Mouse (Mus musculus) liver, postnatal 0 days (tissue): ENCODE results near the gene Med29. TPM values are rescaled to one million over a fixed set of nuclear protein-coding genes. Genes with fewer than 3 reads are reported as not detected.
A peak's percentile ranks its signal among the peaks of the same experiment; 100 is the strongest.

ENCODE experiments used
- ATAC-seq: fragments of 200-750 bp; cut with Nextera tagmentation; 2 replicates; pipeline ENCODE4 v1.8.0; 2017; ENCODE audit warnings: mild to moderate bottlenecking, moderate library complexity
- DNase-seq: peaks from one replicate; pipeline ENCODE4 v3.0.0-alpha.2; 2016
- H3K27ac ChIP-seq: fragments of 300-500 bp; sonication (generic); 2 replicates; pipeline ENCODE4 v1.5.1; 2014; ENCODE audit warnings: antibody characterized with exemption, moderate library complexity, mild to moderate bottlenecking, low read depth
- H3K27me3 ChIP-seq: fragments of 300-500 bp; sonication (generic); 2 replicates; pipeline ENCODE4 v1.6.1; 2014; ENCODE audit warnings: low read length, control low read depth, mixed read lengths; ENCODE audit not compliant: insufficient read depth
- H3K36me3 ChIP-seq: fragments of 300-500 bp; sonication (generic); replicated peaks from 2 replicates; pipeline ENCODE4 v1.6.1; 2014; ENCODE audit warnings: mild to moderate bottlenecking, control low read depth, low read length, moderate library complexity, mixed read lengths; ENCODE audit not compliant: insufficient read depth
- H3K4me1 ChIP-seq: fragments of 300-500 bp; sonication (generic); 2 replicates; pipeline ENCODE4 v1.6.1; 2014; ENCODE audit warnings: antibody characterized with exemption, mild to moderate bottlenecking, control low read depth; ENCODE audit not compliant: insufficient read depth
- H3K4me2 ChIP-seq: fragments of 300-500 bp; sonication (generic); 2 replicates; pipeline ENCODE4 v1.6.1; 2014; ENCODE audit warnings: low read depth, mild to moderate bottlenecking, low read length, moderate library complexity, mixed read lengths
- H3K4me3 ChIP-seq: fragments of 300-500 bp; sonication (generic); 2 replicates; pipeline ENCODE4 v1.5.1; 2014; ENCODE audit warnings: low read depth, low read length
- H3K9ac ChIP-seq: fragments of 300-500 bp; sonication (generic); replicated peaks from 2 replicates; pipeline ENCODE4 v1.6.1; 2014; ENCODE audit warnings: mild to moderate bottlenecking, moderate library complexity
- H3K9me3 ChIP-seq: fragments of 300-500 bp; sonication (generic); 2 replicates; pipeline ENCODE4 v1.6.1; 2016; ENCODE audit warnings: mild to moderate bottlenecking, control low read depth, low read length, mixed read lengths
- CTCF ChIP-seq: sonication (generic); IDR thresholded peaks from 2 replicates; pipeline ENCODE4 v1.5.1; 2016; ENCODE audit warnings: antibody characterized with exemption, low read depth
- EP300 ChIP-seq: IDR thresholded peaks from 2 replicates; pipeline ENCODE4 v1.6.1; 2016; ENCODE audit warnings: antibody characterized with exemption, low read depth, mild to moderate bottlenecking
- WGBS: fragments of 180-500 bp; shearing (Covaris S2); extraction: QIAGEN DNeasy Blood & Tissue Kit; methylation state at CpG from one replicate; pipeline ENCODE4 v1.1.7; 2014; ENCODE audit not compliant: insufficient replicate concordance; 5-methylcytosine and 5-hydroxymethylcytosine counted together
- polyA plus RNA-seq: library from polyadenylated mRNA; unstranded; fragments of >200 nt; fragmentation: Nextera tagmentation; extraction: Ambion mirVana; gene quantifications from 2 replicates; pipeline ENCODE4 v1.2.1, GENCODE M21; 2015

Med29 gene
- polyA plus RNA-seq, 1 experiment from 2014 or later: 18.6 TPM

- peaks cover 14% of the 10 kb centered on the region for H3K36me3 ChIP-seq
- H3K4me3 ChIP-seq: no peak overlapping the region
- DNase-seq: no peak
- no peak for ATAC-seq
- H3K27me3 ChIP-seq: no peaks in the 10 kb centered on the region
- H3K4me1 ChIP-seq: peaks cover 19% of the 10 kb centered on the region
- H3K9ac ChIP-seq: no peak overlapping the region
- 80% methylated on average over 9 of the region's 10 CpGs for WGBS
- no peak overlapping the region for H3K4me2 ChIP-seq
- no peaks in the 10 kb centered on the region for H3K9me3 ChIP-seq
- TF ChIP-seq CTCF: no peak
- no peak for TF ChIP-seq EP300
- no peak overlapping the region for H3K27ac ChIP-seq
Measured at GRCm38 (mm10) chr7:28359854-28360253, 32.7 kb downstream of the Med29 start.

- Histone ChIP-seq H3K4me2 (no peak overlapping the region), H3K4me3 (no peak overlapping the region), H3K27ac (peak overlapping the region; percentile 78), H3K27me3 (no peaks in the 10 kb centered on the region), H3K9ac (no peak overlapping the region), H3K4me1 (peaks cover 19% of the 10 kb centered on the region), H3K9me3 (no peaks in the 10 kb centered on the region), H3K36me3 (peaks cover 24% of the 10 kb centered on the region)
- TF ChIP-seq CTCF: no peak
- no peak for TF ChIP-seq EP300
- ATAC-seq (no peak), DNase-seq (no peak)
- WGBS: 67% methylated on average over 7 of the region's 7 CpGs
Measured at GRCm38 (mm10) chr7:28358431-28358830, 34.1 kb downstream of the Med29 start.

- Histone ChIP-seq H3K9ac (0 out of 2 replicates have a peak overlapping the region, but pooled peaks have one; percentile 21), H3K36me3 (peaks cover 28% of the 10 kb centered on the region), H3K9me3 (no peaks in the 10 kb centered on the region), H3K27ac (peak overlapping the region; percentile 78), H3K4me2 (peak overlapping the region; percentile 16; the same call in 1 of the 2 replicates), H3K27me3 (no peaks in the 10 kb centered on the region), H3K4me3 (no peak overlapping the region), H3K4me1 (peaks cover 19% of the 10 kb centered on the region)
- 16% methylated on average over 5 of the region's 5 CpGs for WGBS
- TF ChIP-seq EP300 (no peak; the same call in 1 of the 2 replicates), CTCF (no peak)
- DNase-seq: no peak
- ATAC-seq: peak; percentile 78
Measured at GRCm38 (mm10) chr7:28357984-28358383, 34.5 kb downstream of the Med29 start.

DNA sequence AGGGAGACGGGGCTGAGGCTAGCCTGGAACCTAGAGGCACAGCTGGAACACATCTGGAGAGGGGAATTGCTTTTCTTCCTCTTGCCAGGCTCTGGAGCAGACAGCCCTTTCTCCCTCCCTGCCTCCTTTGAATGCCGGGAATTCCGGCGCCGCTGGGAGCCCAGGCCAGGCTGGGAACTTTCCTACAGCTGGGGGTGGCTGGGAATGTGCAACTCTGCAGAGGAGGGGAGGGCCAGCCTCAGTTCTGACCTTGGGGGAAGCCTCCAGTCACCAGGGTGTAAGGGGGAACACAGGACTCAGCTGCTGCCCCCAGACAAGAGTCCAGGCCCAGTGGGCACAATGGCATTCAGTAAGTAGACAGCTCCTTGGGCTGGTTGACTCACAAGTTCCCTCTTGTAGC, 35.5 kb downstream of the Med29 start:
- Histone ChIP-seq H3K9me3 (no peaks in the 10 kb centered on the region), H3K4me3 (no peak overlapping the region), H3K4me2 (no peak overlapping the region), H3K27me3 (no peaks in the 10 kb centered on the region), H3K36me3 (peaks cover 29% of the 10 kb centered on the region), H3K27ac (peak overlapping the region; percentile 78), H3K4me1 (peaks cover 19% of the 10 kb centered on the region), H3K9ac (no peak overlapping the region; the same call in 1 of the 2 replicates)
- no peak for DNase-seq
- 39% methylated on average over 5 of the region's 5 CpGs for WGBS
- TF ChIP-seq CTCF (no peak), EP300 (no peak)
- no peak for ATAC-seq

GRCm38 (mm10) chr7:28355221-28355620, 37.3 kb downstream of the Med29 start:
- no peaks in the 10 kb centered on the region for H3K9me3 ChIP-seq
- WGBS: 80% methylated on average over 3 of the region's 3 CpGs
- no peak overlapping the region for H3K4me2 ChIP-seq
- no peak overlapping the region for H3K4me3 ChIP-seq
- H3K9ac ChIP-seq: no peak overlapping the region
- H3K27ac ChIP-seq: no peak overlapping the region
- peaks cover 28% of the 10 kb centered on the region for H3K36me3 ChIP-seq
- ATAC-seq: no peak
- TF ChIP-seq CTCF (no peak), EP300 (no peak)
- no peaks in the 10 kb centered on the region for H3K27me3 ChIP-seq
- no peak for DNase-seq
- peaks cover 23% of the 10 kb centered on the region for H3K4me1 ChIP-seq

GRCm38 (mm10) chr7:28354596-28354995, 37.9 kb downstream of the Med29 start:
- Histone ChIP-seq H3K9ac (no peak overlapping the region), H3K4me2 (no peak overlapping the region), H3K27me3 (no peaks in the 10 kb centered on the region), H3K36me3 (peaks cover 23% of the 10 kb centered on the region), H3K4me3 (no peak overlapping the region), H3K4me1 (peaks cover 29% of the 10 kb centered on the region), H3K9me3 (no peaks in the 10 kb centered on the region), H3K27ac (no peak overlapping the region)
- WGBS: 90% methylated on average over 3 of the region's 3 CpGs
- no peak for TF ChIP-seq CTCF
- no peak for TF ChIP-seq EP300
- ATAC-seq: no peak
- no peak for DNase-seq

- no peak overlapping the region for H3K4me3 ChIP-seq
- no peak overlapping the region for H3K27ac ChIP-seq
- DNase-seq: no peak
- no peak for TF ChIP-seq EP300
- TF ChIP-seq CTCF: no peak
- peaks cover 32% of the 10 kb centered on the region for H3K4me1 ChIP-seq
- ATAC-seq: no peak
- 72% methylated on average over 3 of the region's 3 CpGs for WGBS
- no peaks in the 10 kb centered on the region for H3K9me3 ChIP-seq
- H3K4me2 ChIP-seq: no peak overlapping the region
- H3K36me3 ChIP-seq: peaks cover 23% of the 10 kb centered on the region
- no peak overlapping the region for H3K9ac ChIP-seq
- no peaks in the 10 kb centered on the region for H3K27me3 ChIP-seq
Measured at GRCm38 (mm10) chr7:28354113-28354581, 38.4 kb downstream of the Med29 start.
